ENCODE assay signal across 8 mouse cellular contexts in the genomic region with DNA sequence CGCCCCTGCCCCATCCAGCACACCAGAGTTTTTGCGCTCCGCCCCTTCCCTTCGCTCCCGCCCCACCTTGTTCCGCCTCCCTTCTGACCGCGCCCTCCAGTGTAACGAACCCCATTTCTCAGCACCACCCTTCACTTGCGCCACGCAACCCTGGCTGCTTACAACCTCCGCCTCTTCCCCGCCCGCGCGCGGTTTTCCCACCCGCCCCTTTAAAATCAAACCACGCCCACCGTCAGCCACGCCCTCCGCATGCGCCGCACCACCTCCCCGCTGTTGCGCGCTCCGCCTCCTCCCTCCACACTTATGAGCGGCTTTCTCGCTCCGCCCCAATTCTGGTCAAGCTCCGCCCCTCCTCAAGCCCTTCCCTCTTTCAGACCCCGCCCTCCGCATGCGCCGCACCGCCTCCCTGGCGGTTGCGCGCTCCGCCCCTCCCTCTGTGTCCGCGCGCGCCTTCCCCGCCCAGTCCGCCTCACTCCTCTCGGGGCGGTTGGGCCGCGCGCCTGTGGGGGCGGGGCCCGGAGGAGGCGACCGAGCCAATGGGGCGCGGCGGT. TPM values are rescaled to one million over a fixed set of nuclear protein-coding genes. Genes with fewer than 3 reads are reported as not detected.
DNase-seq lines count a peak whose midpoint lies in the region; ATAC-seq and TF ChIP-seq lines count a peak whose summit lies in the region.

TSS of gene Vkorc1l1 (plus strand) at position 476 of the 551 bp plus-strand sequence.

- TF ChIP-seq POLR2A in MEL (IDR thresholded peaks at IDR 0.05; ENCODE audit: control insufficient read depth in 1 of 2, insufficient read depth in 1 of 2, low read depth in 1 of 2, low read length in 2 of 2, poor library complexity in 1 of 2) = no peak; a peak in 1 of 4 replicates
- no peak for TF ChIP-seq POLR2A in cerebellum, adult 2 months (IDR thresholded peaks at IDR 0.05; ENCODE audit: borderline replicate concordance, insufficient read depth, low read length)

- peak within 1 kb of the TSS; percentile 56 for H3K27ac ChIP-seq in MEL (ENCODE audit: control insufficient read depth, low read depth, low read length)
- H3K27ac ChIP-seq in cerebellum, adult 2 months (ENCODE audit: insufficient read depth, low read length) = 0 out of 2 replicates have a peak within 1 kb of the TSS, but pooled peaks have one; percentile 56
- H3K27ac ChIP-seq in forebrain, postnatal 0 days (ENCODE audit: low read depth, low read length) = peak within 1 kb of the TSS; percentile 59
- H3K27ac ChIP-seq in lung, embryonic 15.5 days = peak within 1 kb of the TSS; percentile 32; the same call in 1 of the 2 replicates

- H3K9ac ChIP-seq in MEL (ENCODE audit: control insufficient read depth, low read depth, low read length, poor library complexity, severe bottlenecking) = peak within 1 kb of the TSS; percentile 71
- H3K9ac ChIP-seq in forebrain, postnatal 0 days = peak within 1 kb of the TSS; percentile 73
- peak within 1 kb of the TSS; percentile 68 for H3K9ac ChIP-seq in lung, embryonic 15.5 days

- H3K4me3 ChIP-seq in MEL (ENCODE audit: control insufficient read depth in 1 of 2, insufficient read depth in 1 of 2, low read depth in 2 of 2, low read length in 2 of 2) = peak within 1 kb of the TSS; percentile 71 to 93
- peak within 1 kb of the TSS; percentile 83 for H3K4me3 ChIP-seq in cerebellum, adult 2 months (replicated peaks; ENCODE audit: insufficient read depth, low read depth, low read length)
- peak within 1 kb of the TSS; percentile 74 for H3K4me3 ChIP-seq in forebrain, postnatal 0 days (ENCODE audit: low read depth, low read length)
- peak within 1 kb of the TSS; percentile 69 for H3K4me3 ChIP-seq in lung, embryonic 15.5 days

- peak; percentile 99 for DNase-seq in MEL (ENCODE audit: low read depth, low spot score)
- peak; percentile 98 to 99 for DNase-seq in cerebellum, adult 2 months
- DNase-seq in forebrain, postnatal 0 days = peak; percentile 99
- DNase-seq in heart, postnatal 4 days = peak; percentile 99
- peak; percentile 97 to 98 for DNase-seq in layer of hippocampus, adult 8-10 months (ENCODE audit: low spot score in 2 of 2)
- peak; percentile 97 for DNase-seq in ovary, adult 18-20 months (ENCODE audit: low spot score)
- DNase-seq in thymus, postnatal 0 days (ENCODE audit: low spot score) = peak; percentile 99

- peak; percentile 93 for ATAC-seq in forebrain, postnatal 0 days
- peak; percentile 98 for ATAC-seq in lung, embryonic 15.5 days (ENCODE audit: borderline replicate concordance, extremely low read depth, low FRiP score, low TSS enrichment)

- peaks cover 6 to 20% of the 10 kb centered on the region in 2 experiments for H3K36me3 ChIP-seq in MEL (ENCODE audit: control insufficient read depth in 1 of 2, insufficient read depth in 2 of 2, low read length in 2 of 2)
- H3K36me3 ChIP-seq in forebrain, postnatal 0 days (ENCODE audit: insufficient read depth) = no peaks in the 10 kb centered on the region
- H3K36me3 ChIP-seq in lung, embryonic 15.5 days = no peaks in the 10 kb centered on the region

- H3K4me1 ChIP-seq in MEL (ENCODE audit: control insufficient read depth in 1 of 2, insufficient read depth in 2 of 2, low read length in 2 of 2) = peaks cover 15% of the 10 kb centered on the region in 2 experiments
- H3K4me1 ChIP-seq in cerebellum, adult 2 months (ENCODE audit: control insufficient read depth, insufficient read depth, low read length) = no peaks in the 10 kb centered on the region
- 0 out of 2 replicates have a peak, but pooled peaks cover 3% of the 10 kb centered on the region for H3K4me1 ChIP-seq in forebrain, postnatal 0 days (ENCODE audit: insufficient read depth)
- peaks cover 11% of the 10 kb centered on the region for H3K4me1 ChIP-seq in lung, embryonic 15.5 days

- TF ChIP-seq EP300 in MEL (IDR thresholded peaks at IDR 0.05; ENCODE audit: low read depth in 1 of 2, low read length in 2 of 2) = no peak

- no peaks in the 10 kb centered on the region for H3K9me3 ChIP-seq in MEL (replicated peaks; ENCODE audit: insufficient read depth, low read length)
- no peaks in the 10 kb centered on the region for H3K9me3 ChIP-seq in forebrain, postnatal 0 days (ENCODE audit: low read length)
- no peaks in the 10 kb centered on the region for H3K9me3 ChIP-seq in lung, embryonic 15.5 days

- H3K4me2 ChIP-seq in forebrain, postnatal 0 days (ENCODE audit: low read depth) = peak within 1 kb of the TSS; percentile 81
- peak within 1 kb of the TSS; percentile 69 for H3K4me2 ChIP-seq in lung, embryonic 15.5 days

- no peak for TF ChIP-seq RAD21 in MEL (IDR thresholded peaks at IDR 0.05; ENCODE audit: low read depth, low read length)

- no peaks in the 10 kb centered on the region for H3K27me3 ChIP-seq in MEL (ENCODE audit: control insufficient read depth in 1 of 2, insufficient read depth in 2 of 2, low read length in 2 of 2)
- H3K27me3 ChIP-seq in cerebellum, adult 2 months (ENCODE audit: control insufficient read depth, insufficient read depth, low read length) = no peaks in the 10 kb centered on the region
- no peaks in the 10 kb centered on the region for H3K27me3 ChIP-seq in forebrain, postnatal 0 days (ENCODE audit: insufficient read depth, low read length)
- no peaks in the 10 kb centered on the region for H3K27me3 ChIP-seq in lung, embryonic 15.5 days

- WGBS in cerebellum, adult 2 months = 2% methylated on average over 54 of the region's 59 CpGs
- WGBS in forebrain, postnatal 0 days = 2% methylated on average over 59 of the region's 59 CpGs
- WGBS in lung, embryonic 15.5 days = under 1% methylated on average over 57 of the region's 59 CpGs

- TF ChIP-seq CTCF in MEL (IDR thresholded peaks at IDR 0.05 in 2 of 3, conservative IDR thresholded peaks at IDR 0.05 in 1 of 3; ENCODE audit: control insufficient read depth in 1 of 3, insufficient read depth in 1 of 3, low read depth in 2 of 3, low read length in 3 of 3, poor library complexity in 1 of 3, severe bottlenecking in 1 of 3) = no peak
- no peak for TF ChIP-seq CTCF in cerebellum, adult 2 months (IDR thresholded peaks at IDR 0.05; ENCODE audit: borderline replicate concordance, insufficient read depth, low read depth, low read length)
- no peak for TF ChIP-seq CTCF in forebrain, postnatal 0 days (IDR thresholded peaks at IDR 0.05; ENCODE audit: low read depth)

- H3K79me2 ChIP-seq in MEL (ENCODE audit: control insufficient read depth, insufficient read depth, low read length, poor library complexity) = peaks cover 25% of the 10 kb centered on the region

TF ChIP-seq in MEL, 35 proteins besides CTCF, POLR2A, EP300 and RAD21:
- TF ChIP-seq ELF1 (IDR thresholded peaks at IDR 0.05; ENCODE audit: low read depth, low read length) (peak; percentile 67; the same call in 1 of the 2 replicates), HCFC1 (IDR thresholded peaks at IDR 0.05; ENCODE audit: low read depth, low read length) (0 out of 2 replicates have a peak, but pooled peaks have one; percentile 25), TBP (IDR thresholded peaks at IDR 0.05; ENCODE audit: low read depth, low read length) (peak; percentile 78; the same call in 1 of the 2 replicates), USF2 (IDR thresholded peaks at IDR 0.05; ENCODE audit: borderline replicate concordance in 1 of 2, insufficient read depth in 1 of 2, low read depth in 1 of 2, low read length in 2 of 2) (no peak), NRF1 (IDR thresholded peaks at IDR 0.05; ENCODE audit: insufficient read depth, low read depth, low read length, poor library complexity, severe bottlenecking) (peak; percentile 94), GABPA (IDR thresholded peaks at IDR 0.05; ENCODE audit: low read depth, low read length) (no peak), TAL1 (IDR thresholded peaks at IDR 0.05; ENCODE audit: low read length) (no peak), MAZ (IDR thresholded peaks at IDR 0.05; ENCODE audit: low read depth, low read length) (0 out of 2 replicates have a peak, but pooled peaks have one; percentile 31)

RNA-seq across cellular contexts. Expression of gene Vkorc1l1, which starts in this region (rescaled TPM):
- total RNA-seq in MEL (2012; rRNA removed) = 22.9 and 24.2 TPM in 2 replicates
- polyA plus RNA-seq in MEL (2012; ENCODE audit: insufficient read depth in 1 of 2, insufficient read length in 2 of 2, low read depth in 1 of 2, low replicate concordance in 2 of 2, missing spikeins in 1 of 2) = 10 to 100 TPM in 1 of 2 experiments, not detected in 1; 42.4 TPM
- 29.4 and 32.4 TPM in 2 replicates for polyA plus RNA-seq in cerebellum, adult 2 months (2012; rRNA removed)
- 43.5 and 52.8 TPM in 2 replicates for total RNA-seq in forebrain, postnatal 0 days (2014; rRNA removed)
- 16.9 and 22.0 TPM in 2 replicates for polyA plus RNA-seq in forebrain, postnatal 0 days (2015; fragmentation: Nextera tagmentation; extraction: Ambion mirVana)
- 10 to 100 TPM; 22.6 TPM for total RNA-seq in heart, postnatal 4 days (2021)
- 10 to 100 TPM; 43.6 to 50.2 (median 45.9) TPM for total RNA-seq in layer of hippocampus, adult 8-10 months (2022)
- polyA plus RNA-seq in lung, embryonic 15.5 days (2015; fragmentation: Nextera tagmentation; extraction: Ambion mirVana) = 24.8 and 27.2 TPM in 2 replicates
- polyA plus RNA-seq in thymus, postnatal 0 days (2015; fragmentation: Nextera tagmentation; extraction: Ambion mirVana) = 14.0 and 19.2 TPM in 2 replicates

Comparison
In these comparisons a context has a peak if more than half of its experiments do, and no peak if none do; other contexts are left out.
1. Peak in every context shown above with its lines: DNase-seq, ATAC-seq, H3K4me3 ChIP-seq and H3K27ac ChIP-seq.